Mouse (Mus musculus): Measurements from ENCODE around the gene Cd300lg.

Gene Cd300lg

DNA sequence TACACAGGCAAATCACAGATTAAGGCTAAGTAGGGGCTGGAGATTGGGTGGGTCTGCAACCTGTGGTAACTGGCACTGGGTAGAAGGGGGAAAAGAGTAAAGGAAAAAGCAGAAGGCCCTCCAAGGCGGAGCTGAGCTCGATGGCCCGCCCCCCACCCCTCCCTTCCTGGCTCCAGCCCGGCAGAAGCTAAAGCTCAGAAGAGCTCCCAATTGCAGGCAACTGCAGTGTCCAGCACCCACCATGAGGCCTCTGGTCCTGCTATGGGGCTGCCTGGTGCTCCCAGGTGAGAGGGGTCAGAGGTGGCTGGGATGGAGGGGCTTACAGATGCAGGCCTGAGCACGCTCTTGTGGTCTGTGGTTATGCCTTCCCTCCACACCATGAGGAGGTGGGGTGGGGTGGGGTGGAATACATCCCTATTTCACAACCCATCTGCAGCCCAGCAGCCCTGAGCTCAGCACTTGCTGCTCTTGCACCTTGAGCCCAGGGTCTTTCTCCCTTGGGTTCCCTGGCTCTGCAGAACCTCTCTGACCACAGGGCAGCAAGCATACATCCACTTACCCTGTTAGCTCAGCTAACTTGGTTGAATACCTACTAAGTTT lies at the start of gene Cd300lg:
Gene Cd300lg, plus strand, starts transcription at position 160 of the 600 bp plus-strand sequence.
- DNase-seq (ENCODE audit: low spot score): no peak

DNA sequence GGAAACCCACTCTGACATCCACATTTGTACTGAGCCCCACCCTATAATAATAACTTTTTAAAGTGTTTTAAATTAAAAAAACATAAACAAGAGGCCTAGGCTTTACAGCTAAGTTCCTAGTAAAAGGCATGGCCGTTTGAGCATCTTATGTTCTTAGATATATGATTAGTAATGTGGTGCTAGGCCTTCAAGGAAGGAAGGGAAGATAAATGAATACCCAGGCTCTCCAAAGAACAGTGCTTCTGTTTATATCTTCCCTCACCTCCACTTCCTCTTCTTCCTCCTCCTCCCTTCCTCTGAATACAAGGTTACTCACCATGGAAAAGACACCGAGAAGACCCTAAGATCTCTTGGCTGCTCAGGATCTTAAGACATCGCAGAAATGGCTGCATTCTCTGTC lies 49.5 kb upstream of the Cd300lg start:
- DNase-seq (ENCODE audit: low spot score): no peak

DNA sequence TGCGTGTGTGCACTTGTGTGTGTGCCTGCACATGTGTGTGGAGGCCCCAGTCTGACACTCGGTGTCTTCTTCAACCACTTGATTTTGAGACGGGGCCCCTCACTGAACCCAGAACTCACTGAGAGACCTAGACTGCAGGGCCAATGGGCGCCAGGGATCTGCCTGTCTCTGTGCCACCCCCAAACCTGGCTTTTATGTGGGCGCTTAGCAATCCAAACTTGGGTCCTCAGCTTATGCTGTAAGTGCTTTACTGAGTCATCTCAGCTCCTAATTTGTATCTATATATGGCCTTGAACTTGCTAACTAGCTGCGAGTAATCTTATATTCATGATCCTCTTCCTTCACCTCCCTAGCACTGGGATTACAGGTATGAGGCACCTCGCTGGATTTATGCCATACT lies 48.9 kb upstream of the Cd300lg start:
- DNase-seq (ENCODE audit: low spot score): no peak

DNA sequence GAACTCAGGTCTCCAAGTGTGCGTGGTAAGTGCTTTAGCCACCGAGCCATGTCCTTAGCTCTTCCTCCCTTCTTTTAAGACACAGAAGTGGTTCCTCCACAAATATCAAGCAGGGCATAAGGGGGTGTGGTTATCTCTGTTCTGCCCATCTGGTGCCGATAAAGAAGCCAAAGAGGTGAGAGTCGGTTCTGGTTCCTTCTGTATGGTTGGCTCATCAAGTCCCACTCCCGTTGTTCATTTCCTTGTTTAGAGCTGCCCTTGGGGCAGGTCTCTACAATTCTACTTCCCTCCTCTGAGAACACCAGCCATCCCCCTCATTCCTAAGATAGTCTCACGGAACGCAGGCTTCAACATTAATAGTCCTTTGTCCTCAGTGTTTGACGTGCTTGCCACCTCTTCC lies 47.2 kb upstream of the Cd300lg start:
- no peak for DNase-seq (ENCODE audit: low spot score)

DNA sequence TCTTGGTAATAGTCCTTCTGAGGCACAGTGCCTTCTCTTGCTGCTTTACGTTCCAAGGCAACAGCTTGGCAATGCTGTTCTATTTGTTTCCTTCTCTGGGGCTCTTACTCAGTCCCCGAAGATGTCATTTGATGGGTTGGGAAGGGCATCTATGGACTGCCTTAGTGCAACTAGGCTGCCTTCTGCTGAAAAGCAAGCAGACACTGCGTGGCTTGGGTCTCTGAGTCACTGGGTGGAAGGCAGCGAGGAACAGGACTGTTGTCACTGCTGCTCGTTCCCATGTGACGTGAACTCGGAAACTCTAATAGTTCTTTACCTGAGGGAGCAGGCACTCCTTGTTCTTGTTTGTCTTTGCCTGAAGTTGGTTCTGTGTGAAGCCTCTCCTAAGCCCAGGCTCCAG lies 45.4 kb upstream of the Cd300lg start:
- no peak for DNase-seq (ENCODE audit: low spot score)

DNA sequence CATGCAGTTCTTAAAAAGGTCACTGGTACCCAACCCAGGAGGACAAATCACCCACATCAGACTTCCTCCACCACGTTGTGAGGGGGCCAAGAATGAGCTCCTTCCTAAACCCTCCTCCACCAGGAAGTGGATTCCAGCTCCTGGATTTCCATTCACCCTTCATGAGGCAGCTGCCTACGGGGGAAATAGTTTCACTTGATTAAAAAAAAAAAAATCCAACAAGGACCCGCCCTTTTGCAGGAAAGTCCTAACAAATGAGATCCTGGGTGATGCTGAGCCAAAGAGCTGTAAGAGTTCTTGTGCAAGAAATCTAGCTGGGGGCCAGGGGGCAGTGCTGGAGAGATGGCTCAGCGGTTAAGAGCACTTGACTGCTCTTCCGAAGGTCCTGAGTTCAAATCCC lies 43.1 kb upstream of the Cd300lg start:
- DNase-seq (ENCODE audit: low spot score): no peak

DNA sequence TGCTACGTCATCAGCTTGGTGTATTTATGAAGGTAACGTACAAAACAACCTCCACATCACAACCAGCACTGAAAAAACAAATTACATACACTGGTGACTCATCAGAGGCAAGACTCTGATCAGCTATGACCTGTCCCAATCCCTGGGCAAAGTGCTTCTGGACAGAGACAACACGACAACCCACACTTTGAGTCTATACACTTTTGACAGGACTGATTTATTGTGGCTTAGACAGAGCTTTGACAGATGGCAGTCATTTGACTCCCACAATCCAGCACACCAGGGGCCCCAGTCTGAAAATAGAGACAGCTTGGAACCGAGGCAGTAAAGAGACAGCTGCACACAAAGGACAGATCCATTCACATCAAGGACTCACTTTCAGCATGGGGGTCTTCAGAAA lies 41.8 kb upstream of the Cd300lg start:
- no peak for DNase-seq (ENCODE audit: low spot score)

DNA sequence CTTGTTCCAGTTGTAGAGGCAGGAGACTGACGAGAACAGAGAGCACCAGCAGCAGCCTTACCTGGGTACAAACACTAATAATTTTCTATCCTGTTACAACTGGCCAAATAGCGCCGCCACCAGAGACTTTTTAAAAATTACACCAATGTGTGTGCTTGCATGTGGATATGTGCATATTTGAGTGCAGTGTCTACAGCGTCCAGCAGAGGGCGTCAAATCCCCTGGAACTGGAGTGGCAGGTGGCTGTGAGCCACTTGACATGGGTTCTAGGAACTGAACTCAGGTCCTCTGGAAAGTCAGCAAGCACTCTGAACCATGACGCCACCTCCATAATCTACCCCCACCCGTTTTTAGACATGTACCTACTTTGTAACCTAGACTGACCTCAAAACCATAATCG lies 37.1 kb upstream of the Cd300lg start:
- DNase-seq (ENCODE audit: low spot score): no peak

DNA sequence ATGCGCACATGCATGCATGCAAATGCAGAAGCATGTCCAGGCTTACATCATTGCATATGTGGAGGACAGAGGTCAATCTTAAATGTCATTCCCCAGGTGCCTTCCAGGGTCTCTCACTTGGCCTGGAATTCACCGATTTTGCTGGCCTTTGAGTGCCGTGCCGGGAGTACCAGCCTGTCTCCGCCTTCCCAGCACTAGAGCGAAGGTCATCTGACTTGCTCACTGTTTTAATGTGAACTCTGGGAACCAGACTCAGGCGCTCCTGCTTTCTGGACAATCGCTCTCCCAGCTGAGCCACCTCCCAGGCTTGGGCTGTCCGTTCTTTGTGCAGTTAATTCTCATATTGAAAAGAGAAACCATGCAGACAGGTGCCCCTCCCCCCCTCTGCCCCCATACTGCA lies 35.0 kb upstream of the Cd300lg start:
- no peak for DNase-seq (ENCODE audit: low spot score)

DNA sequence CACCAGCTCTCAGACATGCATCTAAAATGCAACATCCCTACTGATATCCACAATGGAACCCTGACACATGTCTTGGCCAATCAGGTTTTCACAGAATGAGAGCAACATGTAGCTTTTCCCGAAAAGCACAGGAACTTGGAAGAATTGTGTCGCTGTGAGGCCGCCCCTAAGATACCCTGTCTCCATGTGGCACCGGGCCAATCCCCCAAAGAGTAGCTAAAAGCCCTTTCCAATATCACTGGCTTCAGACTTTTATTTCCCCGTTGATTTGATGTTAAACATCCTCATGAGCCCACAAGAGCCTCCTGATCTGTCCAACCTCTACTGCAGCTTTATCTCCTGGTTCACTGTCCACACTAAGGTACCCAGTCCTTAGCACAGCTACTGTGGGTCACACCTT lies 34.6 kb upstream of the Cd300lg start:
- DNase-seq (ENCODE audit: low spot score): no peak

DNA sequence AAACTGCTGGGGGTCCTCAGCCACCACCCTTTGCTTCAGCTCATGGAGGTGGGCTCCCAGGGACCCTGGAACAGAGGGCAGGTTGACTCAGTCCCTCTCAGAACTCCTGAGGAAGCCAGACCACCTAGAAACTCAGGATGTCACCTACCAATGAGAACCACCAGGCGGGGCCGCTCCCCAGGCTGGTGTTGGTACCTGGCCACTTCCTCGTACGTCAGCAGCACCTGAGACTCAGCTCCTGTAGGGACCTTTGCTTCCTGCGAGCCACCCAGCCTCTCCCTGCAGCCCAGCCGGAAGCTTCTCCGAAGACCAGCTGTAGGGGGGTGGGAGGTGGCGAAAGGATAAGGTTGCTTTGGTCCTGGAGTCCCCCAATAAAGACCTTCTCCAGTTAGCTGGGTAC lies 32.9 kb upstream of the Cd300lg start:
- DNase-seq (ENCODE audit: low spot score): no peak

DNA sequence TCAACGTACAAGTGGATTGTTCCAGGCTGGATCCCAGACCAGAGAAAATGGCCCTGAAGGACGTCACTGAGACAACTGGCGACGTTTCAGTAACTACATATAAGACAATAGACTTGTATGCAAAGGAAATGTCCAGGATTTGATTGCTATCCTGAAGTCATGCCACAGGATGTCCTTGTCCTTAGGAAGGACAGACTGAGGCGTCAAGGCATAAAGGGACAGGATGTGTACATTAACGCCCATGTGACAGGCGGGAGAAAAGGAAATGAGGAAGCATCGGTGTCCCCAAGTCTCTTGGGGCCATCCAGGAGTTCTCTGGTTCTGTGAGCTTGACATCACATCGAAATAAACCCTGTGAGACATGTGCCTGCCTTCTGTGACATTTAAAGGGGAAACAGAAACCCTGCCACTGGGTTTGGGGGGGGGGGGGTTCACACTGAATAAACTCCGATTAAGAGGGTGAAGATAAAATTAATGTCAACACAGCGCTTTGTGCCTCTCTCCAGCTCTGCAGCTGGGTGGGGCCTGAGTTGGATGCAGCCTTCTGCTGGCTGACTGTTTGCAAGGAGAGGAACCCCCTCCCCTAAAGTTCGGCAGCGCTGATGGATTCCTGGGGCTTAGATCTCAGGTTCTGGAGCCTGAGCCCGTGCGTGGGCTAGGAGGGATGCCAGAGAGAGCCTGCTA lies 32.2 kb upstream of the Cd300lg start:
- no peak for DNase-seq (ENCODE audit: low spot score)

DNA sequence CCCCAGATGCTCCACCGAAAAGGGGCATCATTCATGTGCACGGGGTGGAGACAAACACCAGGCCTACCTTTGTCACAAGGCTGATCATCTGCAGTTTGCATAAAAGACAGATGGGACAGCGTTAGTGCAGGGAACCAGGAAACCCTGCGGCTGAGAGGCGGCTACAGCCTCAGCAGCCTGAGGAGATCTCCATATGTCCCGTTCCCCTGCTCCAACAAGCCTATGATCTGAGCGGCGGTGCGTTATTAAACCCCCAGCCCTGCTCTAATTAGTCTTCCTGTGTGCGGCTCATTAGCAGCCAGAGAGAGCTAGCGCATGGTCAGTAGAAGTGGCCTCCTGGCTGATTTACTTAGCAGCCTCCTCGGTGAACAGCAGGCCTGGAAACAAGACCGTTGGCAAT lies 31.2 kb upstream of the Cd300lg start:
- DNase-seq (ENCODE audit: low spot score): no peak

DNA sequence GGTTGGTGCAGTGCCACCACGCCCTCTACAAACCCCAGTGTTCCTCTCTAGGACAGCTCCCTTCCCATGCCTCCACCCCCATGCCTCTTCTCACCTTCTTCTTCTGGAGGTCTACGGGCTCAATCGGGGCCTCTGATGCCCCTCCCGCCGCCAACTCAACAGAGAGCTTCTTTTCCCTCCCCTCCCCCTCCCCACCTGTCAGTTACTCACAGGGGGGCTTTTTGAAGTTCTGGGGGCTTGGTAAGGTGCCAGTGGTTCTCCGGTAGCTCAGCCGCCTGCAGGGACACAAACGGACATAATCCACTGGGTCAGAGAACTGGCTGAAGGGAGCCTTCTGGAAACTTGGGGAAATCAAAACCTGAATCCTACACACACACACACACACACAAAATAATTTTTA lies 29.8 kb upstream of the Cd300lg start:
- DNase-seq (ENCODE audit: low spot score): no peak

DNA sequence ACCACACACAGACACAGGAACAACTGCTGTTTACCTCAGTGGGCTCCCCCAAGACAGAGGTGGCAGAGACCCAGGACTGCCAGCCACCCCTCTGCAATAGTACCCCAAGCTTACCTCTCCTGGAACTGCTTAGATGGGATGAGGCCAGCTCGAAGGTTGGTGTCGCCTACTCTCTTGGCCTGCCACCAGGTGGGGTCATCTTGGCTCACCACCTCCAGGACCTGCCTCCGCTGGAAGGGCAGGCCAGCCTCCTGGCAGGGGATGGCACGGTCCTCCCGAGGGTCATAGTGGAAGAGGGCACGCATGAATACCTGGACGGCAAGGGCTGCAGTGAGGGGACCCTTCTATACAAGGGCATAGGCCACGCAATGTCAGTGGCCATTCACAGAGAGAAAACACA lies 28.1 kb upstream of the Cd300lg start:
- DNase-seq (ENCODE audit: low spot score): no peak

DNA sequence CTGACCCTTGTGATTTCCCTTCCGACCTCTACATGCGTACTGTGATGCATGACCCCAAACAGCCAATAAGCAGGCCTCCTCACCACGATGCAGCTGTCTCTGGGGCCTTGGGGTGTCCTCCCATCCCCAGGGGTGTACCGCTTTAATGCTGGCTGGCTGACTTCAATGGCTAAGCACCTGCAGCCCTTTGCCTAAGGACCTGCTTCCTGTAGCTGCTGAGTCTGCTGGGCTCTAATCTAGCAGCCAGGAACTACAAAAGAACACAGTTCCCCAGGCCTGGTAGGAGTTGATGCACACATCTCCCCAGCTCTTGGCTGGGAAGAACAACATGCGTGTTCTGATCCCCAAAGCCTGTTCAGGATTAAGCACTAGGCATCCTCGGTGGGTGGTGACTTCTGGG lies 25.8 kb upstream of the Cd300lg start:
- DNase-seq (ENCODE audit: low spot score): no peak

DNA sequence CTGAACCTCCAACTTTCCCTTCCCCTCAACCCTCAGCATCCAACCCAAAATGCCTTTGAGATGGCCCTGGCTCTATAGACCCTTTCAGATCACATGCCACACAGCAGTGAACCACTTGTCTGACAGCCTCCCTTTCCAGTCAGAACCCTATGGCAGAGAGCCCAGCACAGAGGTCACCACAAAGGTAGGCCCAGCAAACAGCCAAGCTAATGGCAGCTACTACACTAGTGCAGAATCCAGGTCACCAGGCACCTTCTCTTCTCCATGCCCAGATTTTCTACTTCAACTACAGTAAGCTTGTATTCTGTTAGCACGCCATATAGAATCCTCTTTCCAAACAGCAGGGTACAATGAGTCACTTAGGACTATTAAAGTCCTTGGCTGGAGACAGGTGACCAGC lies 25.2 kb upstream of the Cd300lg start:
- DNase-seq (ENCODE audit: low spot score): no peak

DNA sequence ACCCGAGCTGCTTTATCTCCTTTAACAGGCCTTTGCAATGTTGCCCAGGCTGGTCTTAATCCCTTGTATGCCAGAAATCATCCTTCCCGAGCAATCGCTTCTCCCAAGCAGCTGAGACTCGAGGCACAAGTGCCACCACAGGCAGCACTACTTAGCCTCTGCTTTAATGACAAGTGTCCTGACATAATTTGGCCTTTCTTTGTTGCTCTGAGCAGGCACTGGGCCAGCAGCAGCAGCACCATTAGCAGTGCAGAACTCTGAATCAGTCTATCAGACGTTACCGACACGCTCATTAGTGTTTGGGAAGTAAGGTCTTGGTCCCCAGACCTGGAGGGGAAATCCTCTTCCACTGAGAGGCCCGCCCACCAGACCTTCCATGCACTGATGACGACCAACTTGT lies 21.6 kb upstream of the Cd300lg start:
- no peak for DNase-seq (ENCODE audit: low spot score)

DNA sequence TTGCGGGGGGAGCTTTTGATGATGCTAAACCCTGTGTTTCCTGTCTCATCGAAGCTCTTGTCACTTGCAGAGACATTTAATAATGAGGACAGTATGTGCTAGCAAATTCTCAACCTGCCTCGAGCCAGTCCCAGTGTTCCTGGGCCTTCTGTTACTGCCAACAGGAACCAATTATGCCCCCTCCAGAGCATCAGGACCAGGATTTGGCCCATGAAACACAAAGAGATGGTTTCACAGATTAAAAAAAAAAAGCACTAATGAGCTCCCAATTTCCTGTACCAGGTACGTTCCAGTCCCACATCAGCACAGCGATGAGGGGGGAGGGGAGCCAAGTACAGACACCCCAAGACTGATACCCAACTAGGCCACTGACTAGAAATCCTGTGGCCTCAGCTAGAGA lies 20.1 kb upstream of the Cd300lg start:
- no peak for DNase-seq (ENCODE audit: low spot score)

DNA sequence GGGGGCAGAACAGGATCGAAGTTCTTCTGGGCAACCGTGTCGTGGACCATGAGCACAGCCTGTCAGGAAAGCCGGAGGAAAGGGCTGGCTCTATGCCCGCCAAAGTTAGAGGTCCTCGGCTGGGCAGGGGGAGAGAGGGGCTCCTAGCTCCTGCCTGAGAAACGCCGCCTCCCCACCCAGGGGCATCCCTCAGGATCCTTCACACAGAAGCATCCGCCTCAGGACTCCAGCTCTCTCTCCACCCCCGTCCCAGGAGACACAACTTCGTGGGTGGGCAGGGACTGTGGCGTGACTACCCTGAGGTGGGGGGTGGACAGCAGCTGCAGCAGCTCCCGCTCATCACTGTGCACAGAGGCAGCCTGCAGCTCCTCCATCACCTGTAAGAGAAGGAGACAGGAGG lies 17.9 kb upstream of the Cd300lg start:
- no peak for DNase-seq (ENCODE audit: low spot score)

DNA sequence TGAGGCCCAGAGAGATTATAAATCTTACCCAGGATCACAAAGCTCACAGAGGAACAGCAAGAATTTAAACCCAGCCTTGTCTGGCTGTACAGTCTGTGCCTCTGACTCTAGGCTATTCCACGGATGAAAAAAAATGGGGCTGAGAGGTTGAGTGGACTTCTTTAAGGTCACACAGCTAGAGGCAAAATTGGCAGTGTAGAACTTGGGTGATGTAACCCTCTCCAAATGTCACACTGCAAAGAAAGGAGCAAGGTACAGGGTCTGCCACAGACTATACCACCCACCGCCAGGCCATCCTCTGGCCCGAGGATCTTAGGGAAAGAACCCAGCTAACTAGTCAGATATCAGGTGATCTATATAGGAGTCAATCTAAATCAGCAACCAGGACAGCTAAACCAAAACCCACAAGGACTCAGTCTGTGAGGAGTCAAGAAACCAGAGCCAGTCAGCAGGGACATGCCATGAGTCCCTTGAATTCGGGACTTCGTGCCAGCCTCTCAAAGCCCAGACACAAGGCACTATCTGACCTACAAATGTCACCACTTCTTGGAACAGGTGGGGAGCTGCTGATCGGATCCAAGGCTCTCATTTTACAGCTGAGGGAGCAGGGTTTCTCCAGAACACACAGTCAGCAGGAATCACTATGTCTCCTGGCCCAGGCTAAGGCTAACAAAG lies 17.1 kb upstream of the Cd300lg start:
- no peak for DNase-seq (ENCODE audit: low spot score)

DNA sequence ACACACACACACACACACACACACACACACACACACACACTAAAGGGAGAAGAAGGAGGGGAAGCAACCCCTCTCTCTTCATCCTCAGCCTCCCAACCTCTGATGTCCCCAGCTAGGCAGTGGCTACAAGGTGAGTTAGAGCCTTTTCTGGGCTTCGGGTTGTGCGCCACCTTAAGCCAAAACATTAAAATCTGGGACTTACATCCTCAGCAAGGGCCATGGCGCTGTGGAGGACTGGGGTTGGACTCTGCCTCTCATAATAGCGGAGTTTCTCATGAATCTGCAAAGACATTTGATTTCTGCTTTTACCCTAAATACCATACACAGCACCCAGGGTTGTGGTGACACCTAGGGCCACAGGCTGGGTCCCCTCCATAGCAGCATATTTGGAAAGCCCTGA lies 16.4 kb upstream of the Cd300lg start:
- DNase-seq (ENCODE audit: low spot score): no peak

DNA sequence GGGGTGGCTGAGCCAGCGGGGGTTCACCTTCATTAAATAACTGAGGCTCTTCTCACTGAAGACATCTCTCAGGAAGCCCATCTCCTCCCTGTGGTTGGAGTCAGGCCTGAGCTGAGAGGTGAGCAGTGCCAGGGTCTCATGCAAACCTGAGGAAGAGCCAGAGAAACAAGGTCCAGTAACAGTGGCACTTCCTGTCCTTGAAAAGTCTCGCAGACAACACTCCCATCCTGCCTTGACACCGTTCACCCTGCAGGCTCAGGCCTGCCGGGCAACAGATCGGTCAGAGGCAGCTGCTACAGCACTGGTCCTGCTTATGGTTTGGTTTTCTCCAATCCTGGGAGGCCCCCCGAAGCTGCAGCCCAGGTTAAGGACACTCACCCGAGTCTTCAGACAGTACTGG lies 16.0 kb upstream of the Cd300lg start:
- no peak for DNase-seq (ENCODE audit: low spot score)

Measured in T-cell, adult 2 months (primary cell).